Mouse (Mus musculus) myocyte (in vitro differentiated cells): ENCODE measurements around the gene Naa30. TPM values are rescaled to one million over a fixed set of nuclear protein-coding genes. Genes with fewer than 3 reads are reported as not detected.

Experiments
- H3K27me3 ChIP-seq: one replicate; pipeline ENCODE4 v1.6.1; 2011; ENCODE audit not compliant: control insufficient read depth, insufficient read depth, insufficient read length
- H3K36me3 ChIP-seq: one replicate; pipeline ENCODE4 v1.6.1; 2011; ENCODE audit not compliant: control insufficient read depth, insufficient read depth
- H3K4me2 ChIP-seq: one replicate; pipeline ENCODE4 v1.6.1; 2011; ENCODE audit warnings: low read depth, control low read depth
- H3K4me3 ChIP-seq: one replicate; pipeline ENCODE4 v1.5.1; 2011; ENCODE audit warnings: mild to moderate bottlenecking, control low read depth, moderate library complexity
- H3K79me2 ChIP-seq: one replicate; pipeline ENCODE4 v1.6.1; 2011; ENCODE audit not compliant: control insufficient read depth, insufficient read depth
- H3ac ChIP-seq: one replicate; pipeline ENCODE4 v1.6.1; 2011; ENCODE audit not compliant: control insufficient read depth, insufficient read length
- CEBPB ChIP-seq: IDR thresholded peaks from 2 replicates; pipeline ENCODE4 v1.6.1; 2011; ENCODE audit warnings: mild to moderate bottlenecking, moderate library complexity; ENCODE audit not compliant: poor library complexity, insufficient read depth, severe bottlenecking
- E2F4 ChIP-seq: IDR thresholded peaks from one replicate; pipeline ENCODE4 v1.6.1; 2011; ENCODE audit warnings: mild to moderate bottlenecking, control low read depth, moderate library complexity; ENCODE audit not compliant: insufficient read depth
- MAX ChIP-seq: IDR thresholded peaks from one replicate; pipeline ENCODE4 v1.6.1; 2011; ENCODE audit warnings: low read depth, mild to moderate bottlenecking, control low read depth
- MYOD1 ChIP-seq, 3 experiments: IDR thresholded peaks; one replicate each; pipeline ENCODE4 v1.6.1; 2011; ENCODE audit warnings: control low read depth in 2 of 3, low read depth in 2 of 3, mild to moderate bottlenecking in 2 of 3, moderate library complexity in 1 of 3; ENCODE audit not compliant: insufficient read length in 2 of 3, control insufficient read depth in 1 of 3
- MYOG ChIP-seq, 3 experiments: IDR thresholded peaks; one replicate each; pipeline ENCODE4 v1.6.1; 2011; ENCODE audit warnings: control low read depth in 2 of 3, low read depth in 2 of 3, mild to moderate bottlenecking in 2 of 3; ENCODE audit not compliant: insufficient read length in 2 of 3, control insufficient read depth in 1 of 3, insufficient read depth in 1 of 3
- POLR2A ChIP-seq: IDR thresholded peaks from one replicate; pipeline ENCODE4 v1.6.1; 2011; ENCODE audit warnings: low read depth, mild to moderate bottlenecking, control low read depth, moderate library complexity; ENCODE audit not compliant: insufficient read length
- POLR2AphosphoS2 ChIP-seq: IDR thresholded peaks from one replicate; pipeline ENCODE4 v1.6.1; 2011; ENCODE audit warnings: low read depth, control low read depth; ENCODE audit not compliant: insufficient read length
- REST ChIP-seq: IDR thresholded peaks from one replicate; pipeline ENCODE4 v1.6.1; 2011; ENCODE audit warnings: mild to moderate bottlenecking, control low read depth, moderate library complexity; ENCODE audit not compliant: insufficient read depth, insufficient read length
- SRF ChIP-seq: IDR thresholded peaks from one replicate; pipeline ENCODE4 v1.6.1; 2011; ENCODE audit warnings: low read depth; ENCODE audit not compliant: control insufficient read depth, insufficient read length
- TCF12 ChIP-seq: IDR thresholded peaks from one replicate; pipeline ENCODE4 v1.6.1; 2011; ENCODE audit warnings: mild to moderate bottlenecking, control low read depth; ENCODE audit not compliant: poor library complexity, insufficient read depth, severe bottlenecking
- TCF3 ChIP-seq: IDR thresholded peaks from one replicate; pipeline ENCODE4 v1.6.1; 2011; ENCODE audit warnings: low read depth, control low read depth; ENCODE audit not compliant: insufficient read length
- USF1 ChIP-seq: IDR thresholded peaks from one replicate; pipeline ENCODE4 v1.6.1; 2011; ENCODE audit warnings: low read depth, mild to moderate bottlenecking, control low read depth, moderate library complexity
- polyA plus RNA-seq: library from polyadenylated mRNA; unstranded; fragments of >200 nt; fragmentation: generic; extraction: Trizol; gene quantifications from one replicate; pipeline ENCODE4 v1.2.1, GENCODE M21; 2012; ENCODE audit warnings: missing spikeins

Gene Naa30
- polyA plus RNA-seq, result 7.2 TPM

GRCm38 (mm10) chr14:49171867-49172581, at the start of gene Naa30:
Gene Naa30 (plus strand): TSS chr14:49172226.
- Histone ChIP-seq H3ac (peak within 1 kb of the TSS; percentile 78), H3K79me2 (peaks cover 43% of the 10 kb centered on the region), H3K4me3 (peak within 1 kb of the TSS; percentile 40), H3K4me2 (peak within 1 kb of the TSS; percentile 90), H3K36me3 (peaks cover 6% of the 10 kb centered on the region), H3K27me3 (no peaks in the 10 kb centered on the region)
- TF ChIP-seq MYOG (IDR thresholded peaks at IDR 0.05; ENCODE audit: control insufficient read depth in 1 of 3, insufficient read depth in 1 of 3, insufficient read length in 2 of 3, low read depth in 2 of 3) (peak in 1 of 3 experiments; percentile 18), E2F4 (no peak), TCF12 (no peak), POLR2AphosphoS2 (peak; percentile 82), POLR2A (peak; percentile 92)

DNA sequence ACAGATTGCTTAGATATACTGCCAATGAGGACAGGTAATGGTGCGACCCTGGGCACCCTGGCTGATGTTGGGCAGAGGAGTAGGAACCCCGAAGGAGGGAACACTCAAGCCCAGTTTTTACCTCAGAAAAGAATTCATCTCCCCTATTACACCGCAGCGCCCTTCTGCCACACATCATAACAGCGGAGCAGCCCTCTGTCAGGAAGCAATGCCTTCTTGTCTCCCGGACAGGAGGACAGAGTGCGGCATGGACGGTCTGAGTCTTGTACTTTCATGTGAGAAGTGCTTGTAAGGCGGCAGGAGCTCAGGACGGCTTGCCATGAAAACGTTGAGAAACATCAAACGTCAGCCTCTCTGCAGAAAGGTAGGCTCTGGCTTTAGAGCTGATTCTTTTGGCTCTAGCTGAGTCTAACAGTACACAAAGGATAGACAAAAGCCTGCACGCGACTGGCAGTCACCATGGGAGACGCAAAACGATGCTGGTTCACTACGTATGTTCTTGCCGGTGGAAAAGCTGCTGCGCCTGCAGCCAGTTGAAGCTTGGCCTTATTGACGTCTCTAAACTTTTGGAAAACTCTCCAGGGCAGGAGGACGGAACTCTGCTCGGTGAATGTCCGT, 44.8 kb upstream of the Naa30 start:
- H3K79me2 ChIP-seq, result no peaks in the 10 kb centered on the region
- TF ChIP-seq MAX, result no peak
- no peak for TF ChIP-seq REST
- no peak overlapping the region for H3K4me2 ChIP-seq
- no peaks in the 10 kb centered on the region for H3K36me3 ChIP-seq
- H3ac ChIP-seq, result no peak overlapping the region
- peaks cover 6% of the 10 kb centered on the region for H3K27me3 ChIP-seq
- H3K4me3 ChIP-seq, result no peak overlapping the region

- no peaks in the 10 kb centered on the region for H3K36me3 ChIP-seq
- no peak overlapping the region for H3K4me2 ChIP-seq
- TF ChIP-seq MYOG (IDR thresholded peaks at IDR 0.05; ENCODE audit: control insufficient read depth in 1 of 3, insufficient read depth in 1 of 3, insufficient read length in 2 of 3, low read depth in 2 of 3) (no peak), POLR2AphosphoS2 (no peak), MYOD1 (IDR thresholded peaks at IDR 0.05; ENCODE audit: control insufficient read depth in 1 of 3, insufficient read length in 2 of 3, low read depth in 2 of 3) (no peak), E2F4 (no peak), MAX (no peak), USF1 (no peak), POLR2A (no peak), TCF3 (no peak), CEBPB (no peak), REST (no peak), SRF (no peak), TCF12 (no peak)
- H3ac ChIP-seq, result no peak overlapping the region
- no peak overlapping the region for H3K4me3 ChIP-seq
- H3K27me3 ChIP-seq, result peaks cover 6% of the 10 kb centered on the region
- H3K79me2 ChIP-seq, result no peaks in the 10 kb centered on the region
Measured at GRCm38 (mm10) chr14:49128544-49129263, 43.3 kb upstream of the Naa30 start.

GRCm38 (mm10) chr14:49132391-49132790, 39.6 kb upstream of the Naa30 start:
- Histone ChIP-seq H3K4me2 (no peak overlapping the region), H3K27me3 (peaks cover 1% of the 10 kb centered on the region), H3K79me2 (no peaks in the 10 kb centered on the region), H3K36me3 (no peaks in the 10 kb centered on the region), H3K4me3 (no peak overlapping the region), H3ac (no peak overlapping the region)
- TF ChIP-seq MAX, result no peak
- TF ChIP-seq E2F4, result no peak
- TF ChIP-seq REST, result no peak
- no peak for TF ChIP-seq CEBPB
- no peak for TF ChIP-seq SRF
- TF ChIP-seq TCF12, result no peak
- no peak for TF ChIP-seq POLR2A
- TF ChIP-seq MYOD1 (IDR thresholded peaks at IDR 0.05; ENCODE audit: control insufficient read depth in 1 of 3, insufficient read length in 2 of 3, low read depth in 2 of 3), result no peak

GRCm38 (mm10) chr14:49138171-49138570, 33.9 kb upstream of the Naa30 start:
- H3K27me3 ChIP-seq, result no peaks in the 10 kb centered on the region
- H3K79me2 ChIP-seq, result no peaks in the 10 kb centered on the region
- H3K4me3 ChIP-seq, result no peak overlapping the region
- no peak overlapping the region for H3ac ChIP-seq
- H3K36me3 ChIP-seq, result no peaks in the 10 kb centered on the region
- H3K4me2 ChIP-seq, result no peak overlapping the region
- TF ChIP-seq POLR2A, result no peak
- no peak for TF ChIP-seq TCF3
- no peak for TF ChIP-seq USF1
- TF ChIP-seq MAX, result no peak
- TF ChIP-seq E2F4, result no peak
- no peak for TF ChIP-seq POLR2AphosphoS2
- TF ChIP-seq TCF12, result no peak
- no peak for TF ChIP-seq MYOG (IDR thresholded peaks at IDR 0.05; ENCODE audit: control insufficient read depth in 1 of 3, insufficient read depth in 1 of 3, insufficient read length in 2 of 3, low read depth in 2 of 3)
- no peak for TF ChIP-seq MYOD1 (IDR thresholded peaks at IDR 0.05; ENCODE audit: control insufficient read depth in 1 of 3, insufficient read length in 2 of 3, low read depth in 2 of 3)
- TF ChIP-seq CEBPB, result no peak
- TF ChIP-seq REST, result no peak
- TF ChIP-seq SRF, result no peak
